Mouse (Mus musculus) lung, postnatal 4 days (tissue): ENCODE results near the gene Magee2.
"Not testable (repeated sequence)": the region's sequence is repeated elsewhere in the genome, so short reads cannot be mapped to it uniquely, and the experiment has no call there.

Source experiments
- DNase-seq, 2 experiments: peaks; one replicate each; pipeline ENCODE4 v3.0.0; 2021

Magee2 gene

DNA sequence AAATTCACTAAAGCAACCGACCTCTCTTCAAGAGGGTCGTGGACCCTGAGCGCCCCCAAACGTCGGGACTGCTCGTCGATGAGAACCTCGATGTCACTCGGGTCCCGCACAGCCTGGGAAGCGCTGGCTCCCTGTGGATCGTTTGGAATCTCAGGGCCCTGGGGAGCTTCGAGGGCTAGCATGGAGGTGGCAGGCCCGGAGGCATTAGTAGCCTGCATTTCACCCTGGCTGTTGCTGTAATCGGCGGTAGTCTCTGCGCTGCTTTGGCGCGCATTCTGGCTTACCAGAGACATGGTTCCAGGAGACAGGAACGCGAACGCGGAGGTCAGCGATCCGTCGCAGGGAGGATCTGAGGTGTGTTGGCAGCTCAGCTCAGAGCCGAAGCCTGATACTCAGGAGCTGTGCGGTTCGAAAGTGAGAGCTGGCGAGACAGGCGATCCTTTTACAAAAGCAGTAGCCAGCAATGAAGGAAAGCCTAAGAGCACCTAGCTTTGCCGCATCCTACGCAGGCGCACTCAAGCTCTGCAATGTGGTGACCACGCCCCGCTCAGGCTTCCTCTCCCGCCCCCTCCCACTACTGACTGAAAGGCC lies at the start of gene Magee2:
Gene Magee2 (minus strand): TSS at position 517 of the 591 bp plus-strand sequence.
- peak; percentile 11 to 31 for DNase-seq

DNA sequence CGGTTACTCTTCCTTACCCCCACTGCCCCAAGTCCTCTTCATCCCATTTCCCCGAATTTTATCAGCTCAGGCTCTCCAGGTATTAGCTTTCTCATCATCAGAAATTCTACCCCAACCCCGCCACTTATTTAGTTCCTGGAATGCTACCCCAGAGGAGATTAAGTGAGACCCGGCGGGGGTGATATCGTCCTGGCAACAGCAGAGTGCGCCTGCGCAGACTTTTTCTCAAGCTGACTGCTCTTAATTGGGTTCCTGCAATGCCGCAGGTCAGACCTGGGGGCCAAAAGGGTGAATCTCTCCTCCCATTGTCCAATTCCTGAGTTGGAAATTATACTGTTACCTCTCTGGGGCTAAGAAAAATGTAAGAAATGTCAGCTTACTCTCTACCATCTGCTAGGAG lies 3.5 kb downstream of the Magee2 start:
- DNase-seq: no peak

DNA sequence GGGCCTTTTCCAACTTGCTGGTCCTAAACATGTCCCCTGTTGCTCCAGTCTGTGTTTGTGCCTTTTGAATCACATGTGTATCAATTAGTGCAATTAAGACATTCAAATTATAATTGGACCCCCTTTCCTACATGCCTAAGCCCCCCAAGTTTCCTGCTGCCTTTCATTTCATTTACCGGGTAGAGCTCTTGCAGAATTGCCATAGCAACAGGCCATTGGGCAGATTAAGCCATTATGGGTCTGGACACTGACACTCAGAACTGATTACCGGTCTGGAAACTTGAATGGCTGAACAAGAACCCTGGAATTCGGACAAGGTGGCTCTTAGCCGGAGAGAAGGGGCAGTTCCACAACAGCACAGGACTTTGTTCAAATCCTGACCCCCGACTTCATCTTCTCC lies 39.5 kb downstream of the Magee2 start:
- not testable (repeated sequence) for DNase-seq

DNA sequence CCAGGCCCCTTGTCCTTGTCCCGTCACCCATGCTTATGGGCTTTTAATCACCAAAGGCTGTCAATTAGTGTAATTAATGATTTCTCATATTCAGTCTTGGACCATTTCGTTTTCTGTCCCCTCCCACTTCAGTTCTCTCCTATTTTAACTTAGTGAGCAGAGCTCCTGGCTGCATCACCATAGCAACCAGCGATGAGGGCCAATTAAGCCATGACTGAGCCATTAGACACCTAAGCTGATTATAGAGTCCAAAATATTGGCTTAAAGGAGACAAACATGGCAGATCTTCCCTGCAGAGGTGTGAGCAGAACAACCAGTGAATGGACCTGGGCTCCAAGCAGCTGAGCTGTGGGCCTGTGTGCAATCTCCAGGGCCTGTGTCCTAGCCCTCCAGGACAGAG lies 40.1 kb downstream of the Magee2 start:
- DNase-seq: not testable (repeated sequence)

DNA sequence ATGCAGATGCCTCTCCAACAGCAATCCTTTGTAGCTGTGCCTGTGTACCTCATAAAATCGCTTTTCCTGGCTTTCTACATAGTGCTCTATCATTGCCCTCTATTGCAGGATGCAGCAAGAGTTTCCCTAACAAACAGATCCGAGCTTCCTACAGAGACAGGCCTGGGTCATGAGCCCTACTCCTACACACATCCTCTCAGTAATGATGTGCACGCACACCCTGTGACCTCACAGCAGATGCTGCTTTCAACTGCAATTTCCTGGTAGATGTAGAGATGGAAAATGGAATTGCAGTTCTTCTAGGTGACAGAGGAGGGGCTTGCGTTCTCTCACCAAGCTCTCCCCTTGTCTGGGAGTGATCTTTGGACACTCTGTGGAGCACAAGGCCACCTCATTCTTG lies 43.4 kb downstream of the Magee2 start:
- not testable (repeated sequence) for DNase-seq
